8 mouse cellular contexts compared by ENCODE assay signal in genomic region chr8:71441404-71441803, GRCm38 (mm10). TPM values are rescaled to one million over a fixed set of nuclear protein-coding genes. Genes with fewer than 3 reads are reported as not detected.
DNase-seq lines count a peak whose midpoint lies in the region; ATAC-seq and TF ChIP-seq lines count a peak whose summit lies in the region.

No protein-coding gene starts in this region.

- H3K27ac ChIP-seq in kidney, embryonic 15.5 days: no peak overlapping the region
- no peak overlapping the region for H3K27ac ChIP-seq in limb, embryonic 14.5 days (replicated peaks; ENCODE audit: low read depth, low read length)

- DNase-seq in kidney, adult 8-10 months: peak; percentile 27
- peak; percentile 56 to 65 for DNase-seq in CD8-positive naive resting alpha-beta T cell, adult 2 months (ENCODE audit: low read depth in 2 of 2, low spot score in 2 of 2)
- DNase-seq in embryo, embryonic 9.5 days (ENCODE audit: extremely low spot score): peak; percentile 40
- DNase-seq in limb, embryonic 14.5 days (ENCODE audit: low spot score): peak; percentile 89
- DNase-seq in retina, adult 2 months (ENCODE audit: low read depth, low spot score): peak; percentile 44
- DNase-seq in right cerebral cortex, postnatal 14 days: no peak

- H3K4me3 ChIP-seq in kidney, embryonic 15.5 days (replicated peaks): no peak overlapping the region
- H3K4me3 ChIP-seq in limb, embryonic 14.5 days (replicated peaks; ENCODE audit: low read length): no peak overlapping the region

- H3K36me3 ChIP-seq in kidney, embryonic 15.5 days: no peaks in the 10 kb centered on the region
- H3K36me3 ChIP-seq in limb, embryonic 14.5 days (ENCODE audit: control insufficient read depth, insufficient read depth, low read length): no peaks in the 10 kb centered on the region

- H3K9me3 ChIP-seq in kidney, embryonic 15.5 days (replicated peaks): no peaks in the 10 kb centered on the region
- H3K9me3 ChIP-seq in limb, embryonic 14.5 days (ENCODE audit: control insufficient read depth, low read length): no peaks in the 10 kb centered on the region

- H3K4me1 ChIP-seq in kidney, embryonic 15.5 days: no peaks in the 10 kb centered on the region
- no peaks in the 10 kb centered on the region for H3K4me1 ChIP-seq in limb, embryonic 14.5 days (ENCODE audit: control insufficient read depth, insufficient read depth, low read length)

- peaks cover 27% of the 10 kb centered on the region for H3K27me3 ChIP-seq in kidney, embryonic 15.5 days
- no peaks in the 10 kb centered on the region for H3K27me3 ChIP-seq in limb, embryonic 14.5 days (ENCODE audit: control insufficient read depth, insufficient read depth, low read length)

- H3K9ac ChIP-seq in kidney, embryonic 15.5 days: no peak overlapping the region
- no peak overlapping the region for H3K9ac ChIP-seq in limb, embryonic 14.5 days (ENCODE audit: low read depth, low read length, severe bottlenecking)

- no peak overlapping the region for H3K4me2 ChIP-seq in kidney, embryonic 15.5 days
- H3K4me2 ChIP-seq in limb, embryonic 14.5 days (replicated peaks; ENCODE audit: low read depth, low read length, severe bottlenecking): no peak overlapping the region

- no peak for TF ChIP-seq POLR2A in limb, embryonic 14.5 days (IDR thresholded peaks at IDR 0.05; ENCODE audit: borderline replicate concordance, extremely low read depth, insufficient read depth, insufficient read length)

- WGBS in kidney, embryonic 15.5 days: 0% methylated on average over 7 of the region's 7 CpGs
- WGBS in limb, embryonic 14.5 days: 1% methylated on average over 7 of the region's 7 CpGs

- ATAC-seq in kidney, embryonic 15.5 days (replicated peaks; ENCODE audit: low FRiP score): no peak
- ATAC-seq in activated CD4-positive, CD25-positive, alpha-beta regulatory T cell, adult 4 months: peak; percentile 65
- 0 out of 2 replicates have a peak, but pooled peaks have one; percentile 34 for ATAC-seq in limb, embryonic 14.5 days (ENCODE audit: low FRiP score, low read depth)

RNA-seq across cellular contexts. Expression of gene Abhd8, which starts 22.1 kb away (rescaled TPM):
- polyA plus RNA-seq in kidney, embryonic 15.5 days (2015; fragmentation: Nextera tagmentation; extraction: Ambion mirVana): 42.8 and 47.0 TPM in 2 replicates
- 10 to 100 TPM; 24.7 to 29.0 TPM for polyA plus RNA-seq in activated CD4-positive, CD25-positive, alpha-beta regulatory T cell, adult 4 months (2017; shearing (Covaris generic))
- polyA plus RNA-seq in limb, embryonic 14.5 days (2012; rRNA removed): 72.6 and 88.1 TPM in 2 replicates
- polyA plus RNA-seq in limb, embryonic 14.5 days (2014; fragmentation: Nextera tagmentation; extraction: Ambion mirVana): 48.6 and 57.1 TPM in 2 replicates

RNA-seq across cellular contexts. Expression of gene Mrpl34, which starts 23.4 kb away (rescaled TPM):
- polyA plus RNA-seq in kidney, embryonic 15.5 days (2015; fragmentation: Nextera tagmentation; extraction: Ambion mirVana): 178 and 198 TPM in 2 replicates
- polyA plus RNA-seq in activated CD4-positive, CD25-positive, alpha-beta regulatory T cell, adult 4 months (2017; shearing (Covaris generic)): 100 to 1,000 TPM in 1 of 2 experiments, 10 to 100 TPM in 1; 70.3 to 101 TPM
- 62.3 and 70.6 TPM in 2 replicates for polyA plus RNA-seq in limb, embryonic 14.5 days (2012; rRNA removed)
- 121 and 130 TPM in 2 replicates for polyA plus RNA-seq in limb, embryonic 14.5 days (2014; fragmentation: Nextera tagmentation; extraction: Ambion mirVana)

RNA-seq across cellular contexts. Expression of gene Dda1, which starts 27.6 kb away (rescaled TPM):
- 98.1 and 106 TPM in 2 replicates for polyA plus RNA-seq in kidney, embryonic 15.5 days (2015; fragmentation: Nextera tagmentation; extraction: Ambion mirVana)
- 10 to 100 TPM; 26.8 to 30.6 TPM for polyA plus RNA-seq in activated CD4-positive, CD25-positive, alpha-beta regulatory T cell, adult 4 months (2017; shearing (Covaris generic))
- 101 and 127 TPM in 2 replicates for polyA plus RNA-seq in limb, embryonic 14.5 days (2012; rRNA removed)
- 94.6 and 99.6 TPM in 2 replicates for polyA plus RNA-seq in limb, embryonic 14.5 days (2014; fragmentation: Nextera tagmentation; extraction: Ambion mirVana)

RNA-seq across cellular contexts. Expression of gene Ankle1, which starts 35.6 kb away (rescaled TPM):
- 46.7 and 57.1 TPM in 2 replicates for polyA plus RNA-seq in kidney, embryonic 15.5 days (2015; fragmentation: Nextera tagmentation; extraction: Ambion mirVana)
- polyA plus RNA-seq in activated CD4-positive, CD25-positive, alpha-beta regulatory T cell, adult 4 months (2017; shearing (Covaris generic)): 1 to 10 TPM; 1.7 to 2.4 TPM
- 60.7 and 70.5 TPM in 2 replicates for polyA plus RNA-seq in limb, embryonic 14.5 days (2012; rRNA removed)
- 17.0 and 21.8 TPM in 2 replicates for polyA plus RNA-seq in limb, embryonic 14.5 days (2014; fragmentation: Nextera tagmentation; extraction: Ambion mirVana)

RNA-seq across cellular contexts. Expression of gene Ano8, which starts 44.4 kb away (rescaled TPM):
- 1.4 and 2.0 TPM in 2 replicates for polyA plus RNA-seq in kidney, embryonic 15.5 days (2015; fragmentation: Nextera tagmentation; extraction: Ambion mirVana)
- polyA plus RNA-seq in activated CD4-positive, CD25-positive, alpha-beta regulatory T cell, adult 4 months (2017; shearing (Covaris generic)): under 1 TPM in 1 of 2 experiments, not detected in 1; 0.24 TPM
- 37.2 and 43.3 TPM in 2 replicates for polyA plus RNA-seq in limb, embryonic 14.5 days (2012; rRNA removed)
- polyA plus RNA-seq in limb, embryonic 14.5 days (2014; fragmentation: Nextera tagmentation; extraction: Ambion mirVana): 1.8 and 3.0 TPM in 2 replicates
